ENCODE assay signal across 24 mouse cellular contexts in genomic region chr1:178765650-178766049, GRCm38 (mm10).
"Had no signal": no experiment of that assay in that cellular context is flagged by ENCODE, and none has a peak within 500 bp of the region (broad histone marks: within the 10 kb centered on the region; RNA-seq: fewer than 3 reads in every experiment).

No protein-coding gene starts in this region.

- H3K36me3 ChIP-seq: heart, embryonic 13.5 days; heart, embryonic 15.5 days; hindbrain, embryonic 13.5 days; hindbrain, embryonic 15.5 days; liver, embryonic 13.5 days had no signal

- DNase-seq: gastrocnemius, postnatal 10 days; gastrocnemius, postnatal 25 days; heart, adult 2 months; heart, postnatal 14 days; heart, postnatal 36 days; kidney, adult 11 months; kidney, adult 2 months; kidney, postnatal 10 days; kidney, postnatal 25 days; kidney, postnatal 4 days; liver; liver, embryonic 13.5 days had no signal

- H3K27me3 ChIP-seq: heart, embryonic 13.5 days; heart, embryonic 15.5 days; hindbrain, embryonic 13.5 days; hindbrain, embryonic 15.5 days; limb, embryonic 12.5 days; liver, embryonic 13.5 days had no signal

- H3K9ac ChIP-seq: heart, embryonic 13.5 days; heart, embryonic 15.5 days; hindbrain, embryonic 13.5 days; hindbrain, embryonic 15.5 days; limb, embryonic 12.5 days; liver, embryonic 13.5 days had no signal

- H3K4me3 ChIP-seq: heart, adult 2 months; heart, embryonic 13.5 days; heart, embryonic 15.5 days; hindbrain, embryonic 13.5 days; hindbrain, embryonic 15.5 days; layer of hippocampus, adult 2 months; left cerebral cortex, adult 2 months; limb, embryonic 10.5 days; limb, embryonic 12.5 days; liver, embryonic 13.5 days had no signal

- ATAC-seq: hindbrain, postnatal 0 days; intestine, embryonic 16.5 days had no signal

- H3K4me2 ChIP-seq: heart, embryonic 11.5 days; heart, embryonic 13.5 days; heart, embryonic 15.5 days; hindbrain, embryonic 13.5 days; hindbrain, embryonic 15.5 days; limb, embryonic 12.5 days; liver, embryonic 11.5 days; liver, embryonic 13.5 days had no signal

- H3K9me3 ChIP-seq: heart, embryonic 13.5 days; heart, embryonic 15.5 days; hindbrain, embryonic 13.5 days; hindbrain, embryonic 15.5 days; limb, embryonic 10.5 days; limb, embryonic 12.5 days; liver, embryonic 13.5 days had no signal

- H3K4me1 ChIP-seq: hindbrain, embryonic 15.5 days had no signal

- H3K27ac ChIP-seq: heart, adult 2 months; heart, embryonic 13.5 days; heart, embryonic 15.5 days; hindbrain, embryonic 13.5 days; hindbrain, embryonic 15.5 days; hindbrain, postnatal 0 days; layer of hippocampus, adult 2 months; left cerebral cortex, adult 2 months; limb, embryonic 10.5 days; limb, embryonic 12.5 days; liver, embryonic 13.5 days had no signal
